Mouse (Mus musculus) T-helper 2 cell (primary cell): ENCODE data around the gene Wwox.

ENCODE experiments used
- in situ Hi-C: fragments of 300-600 bp; cut with MboI, MseI; formaldehyde crosslinking; loops from one replicate; pipeline ENCODE4 v1.15.1; 2025; ENCODE audit warnings: high pct_unique_total_duplicates

The Wwox gene

DNA sequence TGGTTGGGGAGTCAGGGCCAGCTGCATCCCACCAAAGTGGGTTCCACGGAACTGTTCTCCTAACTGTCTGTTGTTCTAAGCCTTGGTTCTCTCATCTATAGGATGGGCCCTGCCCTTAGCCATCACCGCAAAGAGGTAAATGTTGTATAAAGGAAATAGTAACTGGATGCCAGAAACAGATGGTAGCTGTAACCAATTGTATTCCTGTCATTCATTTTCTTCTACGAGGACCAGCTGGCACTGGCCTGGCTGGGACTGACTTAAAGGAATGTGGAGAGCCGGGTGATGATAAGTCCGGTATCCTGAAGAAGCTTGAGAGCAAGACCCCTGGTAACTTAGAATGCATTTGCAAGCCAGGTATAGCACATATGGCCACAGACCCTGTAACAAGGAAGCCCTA, 451.0 kb downstream of the Wwox start:
- in situ Hi-C loops = no loop called here

DNA sequence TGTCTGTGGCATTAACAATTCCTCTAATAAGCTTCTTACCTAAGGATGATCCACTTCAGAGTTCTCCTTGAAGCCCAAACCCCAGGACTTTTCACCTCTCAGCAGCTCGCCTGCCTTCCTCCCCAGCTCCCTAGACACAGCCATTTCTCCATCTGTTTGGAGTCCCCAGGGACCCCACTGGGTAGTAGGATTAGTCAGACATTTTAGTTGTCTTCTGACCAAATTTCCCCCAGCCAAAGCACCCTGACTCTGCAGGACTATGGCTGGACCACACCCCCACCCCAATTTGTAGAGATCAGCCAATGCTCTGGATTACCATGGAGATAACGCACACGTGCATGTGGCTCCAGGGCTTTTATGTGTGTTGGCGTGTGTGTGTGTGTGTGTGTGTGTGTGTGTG, 451.8 kb downstream of the Wwox start:
- in situ Hi-C loops = no loop called here

DNA sequence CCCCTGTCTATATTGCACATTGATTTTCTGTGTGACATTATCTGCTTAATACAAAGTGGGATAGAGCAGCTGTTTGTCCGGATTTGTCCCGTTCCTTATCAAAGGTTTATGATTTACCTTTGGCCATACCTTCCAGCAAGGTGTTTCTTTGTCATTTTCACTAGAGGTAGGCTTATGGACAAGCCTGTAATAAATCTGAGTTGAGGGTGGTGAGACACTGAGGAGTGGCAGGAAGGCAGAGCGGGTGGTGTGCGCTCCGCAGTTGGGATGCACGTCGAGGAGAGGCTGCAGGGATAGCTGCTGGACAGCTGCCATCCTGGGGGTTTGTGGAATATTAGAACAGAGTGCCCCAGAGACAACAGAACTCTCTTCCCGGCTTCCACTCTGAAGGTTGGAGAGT, 458.0 kb downstream of the Wwox start:
- in situ Hi-C loops = no loop called here

DNA sequence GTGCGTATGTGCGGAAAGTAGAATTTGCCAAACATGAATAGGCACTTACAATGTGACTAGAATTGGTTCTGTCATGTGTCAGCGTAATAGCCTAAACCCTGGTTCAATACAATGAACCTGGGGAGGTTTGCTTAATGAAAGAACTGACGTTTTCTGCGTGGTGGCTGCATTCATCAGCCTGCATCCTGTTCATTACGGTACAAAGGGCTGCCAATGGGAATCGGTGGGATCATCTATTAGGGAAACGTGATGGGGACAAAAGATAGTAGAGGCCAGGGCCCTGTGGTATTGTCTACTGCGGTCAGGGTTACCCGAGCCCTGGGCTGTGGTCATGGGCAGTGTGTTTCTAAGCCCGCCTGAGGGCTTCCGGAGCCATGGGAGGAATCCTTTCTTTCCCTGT, 459.7 kb downstream of the Wwox start:
- in situ Hi-C loops = no loop called here

DNA sequence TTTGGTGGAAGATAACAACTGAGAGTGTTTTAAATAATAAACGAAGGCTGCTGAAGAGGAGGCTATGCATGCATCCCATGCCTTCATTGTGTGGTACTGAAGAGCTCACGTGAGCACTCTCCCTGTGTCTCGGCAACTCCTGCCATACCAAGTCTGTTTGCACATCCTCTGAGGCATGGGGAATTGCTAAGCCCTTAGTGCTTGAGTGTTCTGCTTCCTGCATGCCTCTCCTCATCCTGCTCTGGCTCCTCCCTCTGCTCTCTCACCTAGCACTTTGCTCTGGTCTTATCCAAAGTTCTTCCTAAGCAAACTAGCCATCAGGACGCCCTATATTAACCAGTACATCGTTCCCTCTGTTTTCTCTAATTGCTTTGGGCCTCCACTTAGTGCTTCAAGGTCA, 463.1 kb downstream of the Wwox start:
- in situ Hi-C loops = loop anchor here (25.0 kb wide), 1 partner anchor 1535 kb away; no protein-coding TSS in a partner anchor

DNA sequence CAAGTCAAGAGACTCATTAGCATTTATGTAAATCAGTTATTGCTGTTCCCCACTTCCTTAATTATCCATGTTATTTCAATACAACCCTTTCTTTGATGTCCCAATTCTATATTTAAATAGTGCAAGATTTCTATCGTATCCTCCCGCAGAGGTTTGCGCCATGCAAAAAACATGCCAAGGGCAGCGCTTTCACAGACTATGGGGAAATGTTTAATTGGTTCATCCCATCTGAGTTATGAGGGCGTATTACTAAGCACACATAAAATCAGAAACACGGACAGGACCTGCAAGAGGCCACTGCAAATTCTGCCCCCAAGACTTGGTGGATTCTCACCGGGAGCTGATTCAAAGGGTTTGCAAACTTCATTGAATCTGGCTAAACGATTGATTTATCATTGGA, 468.6 kb downstream of the Wwox start:
- in situ Hi-C loops = loop anchor here (25.0 kb wide), 1 partner anchor 1529 kb away; no protein-coding TSS in a partner anchor

DNA sequence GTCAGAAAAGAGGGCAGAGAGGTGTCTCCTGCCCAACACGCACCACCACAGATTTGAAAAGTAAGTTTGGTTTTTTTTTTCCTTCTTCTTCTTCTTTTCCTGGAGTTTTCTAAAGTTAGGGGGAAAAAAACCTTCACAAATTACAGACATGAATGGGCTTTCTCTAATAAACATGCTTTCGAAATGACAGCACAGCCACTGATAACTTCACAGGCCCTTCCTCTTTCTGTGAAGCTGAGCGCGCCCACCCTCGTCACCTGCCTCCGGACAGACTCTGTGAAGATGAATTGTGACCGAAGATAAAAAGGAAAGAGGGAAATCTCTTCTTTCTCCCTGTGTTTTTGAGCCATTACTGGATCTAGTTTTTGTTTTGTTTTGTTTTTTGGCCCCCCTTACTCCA, 469.1 kb downstream of the Wwox start:
- in situ Hi-C loops = loop anchor here (25.0 kb wide), 1 partner anchor 1529 kb away; no protein-coding TSS in a partner anchor

DNA sequence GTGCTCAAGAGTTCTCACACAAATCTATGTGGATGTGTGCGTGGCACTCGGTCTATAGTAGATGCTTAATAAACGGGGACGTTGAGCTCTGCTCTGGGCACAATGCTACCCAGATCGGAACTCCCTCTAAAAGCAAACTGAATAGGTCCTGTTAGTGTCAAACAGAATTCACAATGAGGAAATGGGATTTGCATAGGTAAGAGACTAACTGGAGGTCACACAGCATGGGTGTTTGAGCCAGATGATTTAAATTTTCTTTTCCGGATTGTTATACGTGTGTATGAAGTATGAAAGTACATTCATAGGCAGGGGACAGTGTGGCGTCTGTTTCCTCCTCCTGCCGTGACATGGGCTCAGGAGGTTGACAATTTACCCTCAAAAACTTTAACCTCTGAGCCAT, 469.7 kb downstream of the Wwox start:
- in situ Hi-C loops = loop anchor here (25.0 kb wide), 1 partner anchor 1528 kb away; no protein-coding TSS in a partner anchor

DNA sequence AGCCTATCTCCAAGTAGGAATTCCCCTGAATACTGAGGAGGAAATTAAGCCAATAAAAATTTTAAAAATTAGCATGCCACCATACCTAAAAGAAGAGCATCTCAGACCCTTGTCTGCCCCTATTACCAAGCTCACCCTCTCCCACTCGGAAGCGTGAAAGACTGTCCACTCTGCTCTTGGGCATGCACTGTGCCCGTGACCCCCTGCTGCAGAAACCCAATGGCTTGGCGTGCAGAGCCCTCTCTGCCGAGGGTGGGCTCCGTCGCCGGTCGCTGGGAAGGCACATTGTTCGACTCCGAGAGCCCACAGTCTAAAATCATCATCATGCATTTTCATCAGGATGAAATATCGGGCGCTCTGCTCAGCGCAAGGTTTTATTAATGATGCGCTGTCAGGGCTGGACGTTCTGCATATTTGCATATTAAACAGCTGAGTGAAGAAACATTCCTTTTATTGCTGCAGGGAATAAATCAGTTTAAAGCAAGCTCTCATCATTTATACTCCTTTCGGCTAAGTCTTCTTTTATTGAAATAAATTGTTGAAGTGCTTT, 471.7 kb downstream of the Wwox start:
- in situ Hi-C loops = loop anchor here (25.0 kb wide), 1 partner anchor 1526 kb away; no protein-coding TSS in a partner anchor

DNA sequence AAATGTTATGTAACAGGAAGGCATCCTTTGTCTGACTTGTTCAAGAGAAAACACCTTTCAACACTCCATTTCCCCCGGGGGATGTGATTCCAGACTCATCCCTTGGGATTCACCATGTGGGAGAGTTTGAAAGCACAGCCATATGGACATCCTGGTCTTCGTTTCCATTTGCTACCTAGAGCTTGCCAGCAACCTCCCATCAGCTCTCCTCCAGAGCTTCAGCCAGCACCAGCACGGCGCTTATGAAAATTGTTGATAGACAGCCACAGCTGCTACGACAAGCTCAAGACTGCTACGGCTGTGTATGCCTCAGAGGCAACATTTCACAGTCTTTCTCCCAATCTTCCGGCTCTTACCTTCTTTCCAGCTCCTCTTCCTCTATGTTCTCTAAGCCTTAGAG, 484.2 kb downstream of the Wwox start:
- in situ Hi-C loops = loop anchor here (25.0 kb wide), 1 partner anchor 1514 kb away; no protein-coding TSS in a partner anchor

DNA sequence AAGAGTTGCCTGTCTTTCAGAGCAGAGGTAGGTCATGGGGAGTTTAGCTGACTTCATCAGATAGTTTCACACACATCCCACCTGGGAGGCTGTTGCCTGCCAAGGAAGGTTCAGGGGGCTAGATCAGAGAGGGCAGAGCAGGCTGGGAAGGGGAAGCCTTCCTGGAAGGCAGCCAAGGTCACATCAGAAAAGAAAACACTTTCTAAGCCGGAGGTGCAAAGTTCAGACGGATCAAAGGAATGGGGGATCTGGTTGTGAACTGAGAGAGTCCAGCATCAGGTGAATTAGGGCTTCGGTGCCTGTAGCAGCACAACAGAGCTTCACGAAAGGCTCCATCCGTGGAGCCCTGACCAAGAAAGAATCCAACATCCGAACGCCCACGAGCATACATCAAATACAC, 488.0 kb downstream of the Wwox start:
- in situ Hi-C loops = no loop called here

DNA sequence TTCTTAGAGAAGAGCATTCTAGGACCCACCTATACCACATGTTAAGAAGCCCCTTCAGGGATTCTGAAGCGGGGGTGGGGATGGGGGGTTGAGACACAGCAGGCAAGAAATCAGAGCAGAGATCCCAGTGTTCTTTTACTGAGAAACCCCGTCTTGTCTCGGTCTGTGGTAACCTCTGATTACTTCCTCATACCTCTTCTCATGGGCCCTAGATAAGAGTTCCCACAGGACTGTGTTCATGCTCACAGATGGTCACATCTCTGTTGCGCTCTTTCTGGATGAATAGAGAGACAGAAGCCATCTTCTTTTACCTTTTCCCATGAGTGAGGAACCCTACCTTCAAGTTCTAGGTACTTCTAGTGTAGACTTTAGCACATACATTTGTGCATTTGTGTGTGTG, 488.5 kb downstream of the Wwox start:
- in situ Hi-C loops = no loop called here

DNA sequence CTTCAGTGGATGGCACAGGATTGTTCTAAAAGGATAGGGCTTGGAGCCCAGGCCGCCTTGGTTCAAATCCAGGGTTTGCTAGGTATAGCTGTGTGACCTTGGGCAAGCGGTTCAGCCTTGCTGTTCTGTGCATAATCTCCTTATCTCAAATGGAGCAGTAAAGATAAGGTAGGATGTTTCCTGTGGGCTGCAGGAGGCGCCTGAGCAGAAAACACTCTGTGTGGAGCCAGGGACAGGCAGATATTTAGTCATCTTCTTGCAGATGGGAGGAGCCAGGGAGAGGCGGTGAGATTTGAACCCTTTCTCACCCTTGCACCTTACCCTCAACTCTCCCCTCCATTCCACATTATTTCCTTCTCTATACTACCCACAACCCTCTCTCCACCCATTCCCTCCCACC, 490.1 kb downstream of the Wwox start:
- in situ Hi-C loops = no loop called here

DNA sequence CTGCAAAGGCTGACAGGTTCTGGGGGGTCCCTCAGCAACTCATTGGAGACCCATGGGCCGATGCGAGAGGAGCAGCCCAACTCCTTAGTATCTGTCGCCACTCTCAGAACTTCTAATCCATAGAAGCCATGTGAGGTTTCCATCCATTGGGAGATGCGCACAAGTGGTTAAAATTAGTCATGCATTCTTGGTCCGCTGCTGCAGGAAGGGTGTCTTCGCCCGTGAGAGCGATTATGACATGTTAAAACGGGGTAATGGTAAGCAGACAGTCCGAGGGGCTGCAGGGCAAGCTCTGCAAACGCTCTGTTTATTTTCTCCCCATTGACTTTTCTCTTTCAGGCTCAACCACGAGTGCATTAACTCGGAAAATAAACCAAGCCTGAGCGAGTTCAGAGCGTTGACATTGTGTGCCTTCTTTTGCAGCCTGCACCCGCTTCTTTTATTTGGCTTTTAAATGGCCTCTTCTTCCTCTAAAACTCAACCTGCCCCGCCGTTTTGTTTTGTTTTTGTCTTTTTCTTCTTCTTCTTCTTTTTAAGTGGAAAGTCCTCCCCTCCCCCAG, 492.7 kb downstream of the Wwox start:
- in situ Hi-C loops = no loop called here

DNA sequence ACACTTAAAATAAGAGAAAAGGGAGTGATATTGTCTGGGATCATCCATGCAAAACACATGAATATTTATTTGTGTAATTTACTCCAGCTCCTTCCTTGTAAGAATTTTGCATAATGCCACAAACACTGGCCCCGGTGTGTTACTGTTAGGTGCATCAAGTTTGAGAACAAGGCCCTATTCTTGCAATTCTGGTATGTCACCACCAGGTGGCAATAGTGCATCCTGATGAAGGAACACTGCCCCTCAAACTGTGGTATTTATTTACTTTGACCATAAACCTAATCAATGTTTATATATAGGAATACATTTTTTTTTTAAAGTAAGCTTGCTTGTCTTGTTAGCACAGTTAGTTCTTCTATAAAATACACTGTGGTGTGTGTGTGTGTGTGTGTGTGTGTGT, 493.8 kb downstream of the Wwox start:
- in situ Hi-C loops = no loop called here

DNA sequence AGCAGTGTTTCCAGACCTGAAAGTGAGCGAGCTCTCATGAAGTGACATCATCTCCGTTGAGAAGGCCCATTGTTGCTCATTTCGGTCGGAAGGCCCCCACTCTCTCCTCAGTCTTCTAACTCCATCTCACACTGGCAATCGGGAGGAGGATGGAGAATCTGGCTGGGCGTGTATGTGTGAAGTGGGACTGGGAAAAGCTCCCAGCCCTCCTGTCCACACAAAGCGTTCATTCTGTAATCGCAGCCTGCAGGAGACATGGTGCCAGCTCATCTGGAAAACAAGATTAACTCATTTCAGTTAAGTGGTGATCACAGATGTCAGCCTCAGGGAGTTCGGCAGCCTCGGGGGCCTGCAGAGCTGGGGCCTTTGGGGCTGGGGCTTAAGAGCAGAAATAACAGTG, 497.4 kb downstream of the Wwox start:
- in situ Hi-C loops = no loop called here

DNA sequence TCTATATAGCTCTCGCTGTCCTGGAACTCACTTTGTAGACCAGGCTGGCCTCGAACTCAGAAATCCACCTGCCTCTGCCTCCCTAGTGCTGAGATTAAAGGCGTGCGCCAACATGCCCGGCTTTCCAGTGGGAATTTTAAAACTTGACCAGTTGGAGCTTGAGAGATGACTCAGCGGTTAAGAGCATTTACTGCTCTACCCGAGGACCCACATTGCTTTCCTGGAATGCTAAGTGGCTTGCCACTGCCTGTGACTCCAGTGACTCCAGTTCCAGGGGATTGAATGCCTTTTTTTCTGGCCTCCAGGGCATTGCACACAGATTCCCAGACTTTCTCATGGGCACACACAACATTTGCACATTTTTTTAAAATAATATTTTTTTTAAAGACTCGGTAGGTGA, 499.9 kb downstream of the Wwox start:
- in situ Hi-C loops = no loop called here

DNA sequence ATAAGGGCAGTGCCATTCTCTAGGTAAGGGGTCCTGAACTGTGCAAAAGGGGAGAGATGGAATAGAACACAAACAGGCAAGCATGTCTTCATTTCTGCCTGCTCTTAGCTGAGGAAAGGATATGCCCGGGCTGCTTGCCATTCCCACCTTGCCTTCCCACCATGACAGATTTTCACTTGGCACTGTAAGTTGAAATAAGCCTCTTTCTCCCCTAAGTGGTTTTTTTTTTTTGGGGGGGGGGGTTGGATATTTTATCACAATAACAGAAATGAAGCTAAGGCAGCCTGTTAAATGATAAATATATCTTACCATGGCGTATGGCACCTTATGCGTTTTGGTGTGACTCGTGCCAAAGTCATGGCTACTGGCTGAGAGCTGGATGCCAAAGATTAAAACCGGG, 501.6 kb downstream of the Wwox start:
- in situ Hi-C loops = no loop called here

DNA sequence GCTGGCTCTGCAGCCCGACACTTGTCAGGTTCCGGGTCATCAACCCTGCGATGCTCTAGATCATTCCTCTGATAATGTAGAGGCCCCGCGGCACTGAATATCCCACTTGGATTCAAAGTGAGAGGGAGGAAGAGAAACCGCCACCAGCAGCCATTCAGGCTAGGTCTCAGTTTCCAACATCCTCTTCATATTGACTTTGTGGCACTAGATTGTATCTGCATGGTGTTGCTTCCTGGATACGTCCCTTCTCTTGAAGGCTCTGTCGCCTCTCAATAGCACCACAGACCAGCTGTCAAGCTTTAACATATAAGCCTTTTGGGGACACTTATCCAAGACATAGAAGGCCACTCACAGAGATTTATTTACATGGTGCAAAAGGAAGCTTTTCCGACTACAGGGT, 502.2 kb downstream of the Wwox start:
- in situ Hi-C loops = no loop called here

DNA sequence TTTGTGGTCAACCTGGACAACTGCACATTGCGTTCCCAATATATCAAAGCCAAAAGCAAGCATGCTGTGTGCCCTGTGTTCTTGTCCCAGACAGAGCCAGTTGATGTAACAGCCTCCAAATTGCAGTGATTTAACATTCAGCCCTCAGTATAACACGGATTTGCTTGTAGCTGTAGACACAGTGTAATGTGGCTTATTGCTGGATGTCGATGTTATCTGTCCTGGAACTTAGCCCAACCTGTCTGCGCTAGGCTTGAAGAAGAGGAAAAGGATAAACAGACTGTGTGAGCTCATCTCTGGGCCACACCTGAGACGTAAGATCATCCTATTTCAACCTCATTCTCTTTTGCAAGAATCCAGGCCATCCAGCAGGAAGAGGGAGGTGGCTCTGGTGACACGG, 508.5 kb downstream of the Wwox start:
- in situ Hi-C loops = no loop called here

DNA sequence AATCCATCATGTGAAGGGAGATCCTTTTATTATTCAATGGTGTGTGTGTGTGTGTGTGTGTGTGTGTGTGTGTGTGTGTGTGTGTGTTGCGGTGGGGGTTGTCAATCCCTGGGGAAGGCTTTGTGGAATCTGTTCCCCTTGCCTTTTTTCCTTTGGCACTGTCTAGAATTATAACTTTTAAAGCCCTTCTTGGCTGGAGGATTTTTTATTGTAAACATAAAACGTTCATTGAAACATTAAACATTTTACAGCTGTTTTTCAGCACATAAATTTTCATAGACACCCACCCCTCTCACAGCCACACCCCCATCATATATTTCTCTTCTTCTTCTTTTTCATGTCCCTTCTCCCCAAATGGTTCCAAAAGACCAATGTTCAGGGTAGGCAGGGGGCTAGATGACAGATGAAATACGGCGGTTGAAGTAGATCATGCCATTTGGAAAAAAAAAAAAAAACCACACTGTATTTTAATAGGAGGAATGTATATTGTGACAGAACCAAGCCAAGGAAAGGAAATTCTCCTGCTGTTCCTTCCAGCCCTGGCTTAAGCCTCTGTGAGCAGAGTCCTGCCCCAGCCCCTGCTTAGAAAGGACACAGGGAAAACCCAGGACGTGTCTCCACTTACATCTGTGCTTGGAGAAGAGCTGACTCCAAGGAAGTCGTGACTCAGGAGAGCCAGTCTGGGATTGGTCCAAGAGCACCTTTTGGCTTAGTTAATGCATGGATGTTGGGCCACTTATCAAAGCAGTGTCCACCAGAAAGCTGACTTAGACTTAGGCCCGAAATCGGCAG, 517.1 kb downstream of the Wwox start:
- in situ Hi-C loops = no loop called here

DNA sequence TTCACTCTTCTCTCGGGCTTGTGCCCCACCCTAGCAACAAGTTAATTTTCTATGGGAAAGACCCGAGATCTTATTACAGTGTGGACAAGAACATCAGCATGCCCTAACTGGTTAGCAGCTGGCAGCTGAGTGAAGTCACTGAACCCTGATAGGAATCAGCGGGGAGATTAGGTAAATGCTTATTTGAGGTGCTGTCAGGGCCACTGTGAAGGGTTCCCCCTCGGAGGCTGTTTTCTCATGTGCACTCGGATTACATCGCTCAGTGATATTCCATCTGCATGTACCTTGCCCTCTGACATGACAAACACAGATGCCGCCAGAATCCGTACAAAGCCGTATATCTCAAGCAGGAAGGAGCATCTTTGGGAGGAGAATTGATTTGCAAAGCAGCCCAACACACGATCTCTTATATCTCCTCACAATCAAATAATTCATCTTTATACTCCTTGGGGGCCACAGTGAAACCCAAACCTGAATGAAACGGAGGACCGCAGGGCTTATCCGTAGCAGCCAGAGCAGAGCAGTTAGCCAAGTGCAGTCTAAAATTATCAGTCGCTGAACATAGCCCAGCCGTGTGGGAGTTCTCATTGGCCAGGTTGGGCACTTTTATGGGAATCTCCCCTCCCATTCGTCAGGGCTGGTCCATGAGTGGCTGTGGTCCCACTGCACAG, 519.1 kb downstream of the Wwox start:
- in situ Hi-C loops = no loop called here
